Mouse (Mus musculus): Measurements from ENCODE around the gene Nrsn1.
A peak's percentile ranks its signal among the peaks of the same experiment; 100 is the strongest.
"Not testable (repeated sequence)": the region's sequence is repeated elsewhere in the genome, so short reads cannot be mapped to it uniquely, and the experiment has no call there.

Gene Nrsn1

GRCm38 (mm10) chr13:25270402-25270801, at the start of gene Nrsn1:
Gene Nrsn1, minus strand, starts transcription at chr13:25270502.
- not testable (repeated sequence) for DNase-seq (ENCODE audit: low read depth)

- DNase-seq (ENCODE audit: low read depth), result no peak
Observed at GRCm38 (mm10) chr13:25312059-25312458, 41.8 kb upstream of the Nrsn1 start.

GRCm38 (mm10) chr13:25310068-25310467, 39.8 kb upstream of the Nrsn1 start:
- DNase-seq (ENCODE audit: low read depth), result peak; percentile 21

GRCm38 (mm10) chr13:25288736-25289135, 18.4 kb upstream of the Nrsn1 start:
- no peak for DNase-seq (ENCODE audit: low read depth)

- DNase-seq (ENCODE audit: low read depth), result no peak
Observed at GRCm38 (mm10) chr13:25274934-25275565, 4.7 kb upstream of the Nrsn1 start.

GRCm38 (mm10) chr13:25272189-25272588, 1.9 kb upstream of the Nrsn1 start:
- no peak for DNase-seq (ENCODE audit: low read depth)

GRCm38 (mm10) chr13:25269569-25270268, 583 bp downstream of the Nrsn1 start:
- DNase-seq (ENCODE audit: low read depth), result no peak

GRCm38 (mm10) chr13:25269039-25269438, 1.3 kb downstream of the Nrsn1 start:
- DNase-seq (ENCODE audit: low read depth), result peak; percentile 11

- no peak for DNase-seq (ENCODE audit: low read depth)
Observed at GRCm38 (mm10) chr13:25262748-25263147, 7.6 kb downstream of the Nrsn1 start.

- DNase-seq (ENCODE audit: low read depth), result no peak
Observed at GRCm38 (mm10) chr13:25257608-25258007, 12.7 kb downstream of the Nrsn1 start.

GRCm38 (mm10) chr13:25254478-25255263, 15.6 kb downstream of the Nrsn1 start:
- no peak for DNase-seq (ENCODE audit: low read depth)

- DNase-seq (ENCODE audit: low read depth), result no peak
Observed at GRCm38 (mm10) chr13:25251893-25252292, 18.4 kb downstream of the Nrsn1 start.

- DNase-seq (ENCODE audit: low read depth), result no peak
Observed at GRCm38 (mm10) chr13:25220186-25220787, 50.0 kb downstream of the Nrsn1 start.

- no peak for DNase-seq (ENCODE audit: low read depth)
Observed at GRCm38 (mm10) chr13:25218394-25218793, 51.9 kb downstream of the Nrsn1 start.

- DNase-seq (ENCODE audit: low read depth), result no peak
Observed at GRCm38 (mm10) chr13:25206950-25207349, 63.4 kb downstream of the Nrsn1 start.

All from fibroblast of lung, adult 2 months (primary cell).